Mouse (Mus musculus): ENCODE measurements at regions not wholly inside any gene's neighbourhood (a gene's known extent, or its start where the extent isn't known, plus 50 kb on each side); places are given as distances from the start of the nearest gene placed in this dataset.

DNA sequence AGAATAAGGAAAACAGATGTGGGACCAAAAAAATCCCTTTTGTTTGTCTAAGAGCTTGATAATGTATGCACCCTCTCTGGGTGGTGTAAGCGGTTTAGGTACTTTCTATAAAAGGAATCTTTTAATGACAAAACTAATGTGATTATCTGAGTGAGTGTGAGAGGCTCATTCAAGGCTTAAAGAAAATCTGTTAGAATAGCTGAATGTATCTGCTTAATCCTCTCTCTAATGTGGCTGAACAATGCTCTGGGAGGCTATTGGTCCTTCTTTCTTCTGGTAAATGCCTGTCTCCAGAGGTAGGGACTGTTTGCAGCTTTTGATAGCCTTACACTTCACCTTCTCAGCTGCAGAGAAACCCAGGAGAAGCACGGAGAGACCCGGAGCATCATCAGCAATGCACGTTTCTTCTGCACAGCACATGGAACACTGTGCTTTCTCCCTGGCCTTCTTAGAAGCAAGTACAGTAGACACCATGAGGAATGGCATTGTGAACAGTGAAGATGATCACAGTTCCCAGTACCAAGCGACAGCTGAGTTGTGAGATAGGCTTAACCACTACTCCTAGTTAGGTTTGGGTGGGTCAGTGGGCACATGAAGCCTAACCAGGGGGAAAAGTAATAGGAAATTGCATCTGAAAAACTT, 56.1 kb upstream of the Fam181b start:
- no peak overlapping the region for H3K9ac ChIP-seq (replicated peaks; ENCODE audit: low read length, poor library complexity, severe bottlenecking)
- no peaks in the 10 kb centered on the region for H3K4me1 ChIP-seq (ENCODE audit: insufficient read depth, low read length)
- no peak overlapping the region for H3K27ac ChIP-seq (ENCODE audit: low read depth, low read length)
- H3K4me3 ChIP-seq (ENCODE audit: low read depth, low read length) = no peak overlapping the region
- 17% methylated on average over 5 of the region's 5 CpGs for WGBS
- no peak for TF ChIP-seq CTCF (IDR thresholded peaks at IDR 0.05)
- no peaks in the 10 kb centered on the region for H3K9me3 ChIP-seq (ENCODE audit: low read length)
- H3K4me2 ChIP-seq (ENCODE audit: low read depth, low read length, poor library complexity, severe bottlenecking) = no peak overlapping the region
- H3K27me3 ChIP-seq (ENCODE audit: insufficient read depth, low read length) = 0 out of 2 replicates have a peak, but pooled peaks cover 4% of the 10 kb centered on the region
- DNase-seq (ENCODE audit: low spot score) (no peak), ATAC-seq (ENCODE audit: low FRiP score) (no peak)
- H3K36me3 ChIP-seq (ENCODE audit: insufficient read depth, low read length) = no peaks in the 10 kb centered on the region

DNA sequence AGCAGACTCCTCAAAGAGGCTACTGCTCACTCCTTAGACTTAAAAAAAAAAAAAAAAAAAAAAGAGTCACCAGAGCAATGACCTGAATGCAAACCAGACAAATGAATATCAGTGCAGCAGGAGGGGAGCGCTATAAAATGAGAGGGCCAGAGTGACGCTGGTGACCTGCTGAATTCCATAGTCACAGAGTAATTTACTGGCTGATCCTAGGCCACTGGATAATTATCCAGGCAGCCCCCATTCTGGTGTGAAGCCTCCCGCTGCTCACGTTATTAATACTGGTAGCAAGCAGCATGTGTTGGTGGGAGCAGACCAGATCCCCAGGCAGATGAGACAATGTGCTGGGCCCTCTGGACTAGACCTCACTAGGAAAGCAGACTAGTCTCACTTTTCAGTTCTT, 53.4 kb upstream of the Fam181b start:
- no peak for ATAC-seq (ENCODE audit: low FRiP score)

More for the DNA sequence above, 53.4 kb upstream of the Fam181b start:
- no peak overlapping the region for H3K4me2 ChIP-seq (ENCODE audit: low read depth, low read length, poor library complexity, severe bottlenecking)
- H3K4me3 ChIP-seq (ENCODE audit: low read depth, low read length) = no peak overlapping the region
- no peak overlapping the region for H3K9ac ChIP-seq (replicated peaks; ENCODE audit: low read length, poor library complexity, severe bottlenecking)
- 37% methylated on average over 4 of the region's 4 CpGs for WGBS
- no peak overlapping the region for H3K27ac ChIP-seq (ENCODE audit: low read depth, low read length)
- H3K36me3 ChIP-seq (ENCODE audit: insufficient read depth, low read length) = no peaks in the 10 kb centered on the region
- H3K27me3 ChIP-seq (ENCODE audit: insufficient read depth, low read length) = 0 out of 2 replicates have a peak, but pooled peaks cover 4% of the 10 kb centered on the region
- no peaks in the 10 kb centered on the region for H3K4me1 ChIP-seq (ENCODE audit: insufficient read depth, low read length)
- H3K9me3 ChIP-seq (ENCODE audit: low read length) = no peaks in the 10 kb centered on the region
- TF ChIP-seq CTCF (IDR thresholded peaks at IDR 0.05) = no peak
- DNase-seq (ENCODE audit: low spot score) = no peak

All from midbrain, postnatal 0 days (tissue).